Mouse (Mus musculus) G1E (cell line): ENCODE results near the gene Ntng2.

Experiments used
- CTCF ChIP-seq: IDR thresholded peaks from 2 replicates; pipeline ENCODE4 v1.5.1; 2012; ENCODE audit warnings: low read depth, low read length, inconsistent platforms, mixed read lengths
- GATA1 ChIP-seq: IDR thresholded peaks from 2 replicates; pipeline ENCODE4 v1.6.1; 2012; ENCODE audit warnings: borderline replicate concordance, low read length, inconsistent platforms, mixed read lengths
- POLR2AphosphoS5 ChIP-seq: IDR thresholded peaks from 2 replicates; pipeline ENCODE4 v1.6.1; 2012; ENCODE audit warnings: low read depth, low read length, inconsistent platforms; ENCODE audit not compliant: insufficient replicate concordance
- TAL1 ChIP-seq: conservative IDR thresholded peaks from 2 replicates; pipeline ENCODE4 v1.6.1; 2012; ENCODE audit warnings: low read depth, low read length, inconsistent platforms, mixed read lengths

GRCm38 (mm10) chr2:29271098-29271497 is 18.3 kb upstream of the Ntng2 start:
- TF ChIP-seq TAL1, result no peak
- TF ChIP-seq POLR2AphosphoS5, result no peak
- TF ChIP-seq CTCF, result no peak
- TF ChIP-seq GATA1, result no peak
